Mouse (Mus musculus) hindbrain, embryonic 16.5 days (tissue): ENCODE results near the gene Gm28729. TPM values are rescaled to one million over a fixed set of nuclear protein-coding genes. Genes with fewer than 3 reads are reported as not detected.

Source experiments
- ATAC-seq: fragments of 200-750 bp; cut with Nextera tagmentation; 2 replicates; pipeline ENCODE4 v1.8.0; 2017; ENCODE audit warnings: moderate TSS enrichment, moderate library complexity
- H3K27ac ChIP-seq: fragments of 300-500 bp; sonication (generic); 2 replicates; pipeline ENCODE4 v1.5.1; 2014; ENCODE audit warnings: low read depth, mild to moderate bottlenecking, control low read depth, low read length, moderate library complexity
- H3K27me3 ChIP-seq: fragments of 300-500 bp; sonication (generic); replicated peaks from 2 replicates; pipeline ENCODE4 v1.6.1; 2014; ENCODE audit warnings: low read length; ENCODE audit not compliant: control insufficient read depth, insufficient read depth
- H3K36me3 ChIP-seq: fragments of 300-500 bp; sonication (generic); 2 replicates; pipeline ENCODE4 v1.6.1; 2014; ENCODE audit warnings: mild to moderate bottlenecking, low read length, moderate library complexity, mixed read lengths; ENCODE audit not compliant: control insufficient read depth, insufficient read depth
- H3K4me1 ChIP-seq: fragments of 300-500 bp; sonication (generic); 2 replicates; pipeline ENCODE4 v1.6.1; 2014; ENCODE audit warnings: low read depth, low read length; ENCODE audit not compliant: control insufficient read depth, insufficient read depth
- H3K4me2 ChIP-seq: fragments of 300-500 bp; sonication (generic); 2 replicates; pipeline ENCODE4 v1.6.1; 2014; ENCODE audit warnings: mild to moderate bottlenecking, low read length, control low read depth, moderate library complexity
- H3K4me3 ChIP-seq: fragments of 300-500 bp; sonication (generic); 2 replicates; pipeline ENCODE4 v1.5.1; 2014; ENCODE audit warnings: mild to moderate bottlenecking, low read length, control low read depth, moderate library complexity
- H3K9ac ChIP-seq: fragments of 300-500 bp; sonication (generic); 2 replicates; pipeline ENCODE4 v1.6.1; 2014; ENCODE audit warnings: low read depth, mild to moderate bottlenecking, control low read depth, low read length, moderate library complexity
- H3K9me3 ChIP-seq: fragments of 300-500 bp; sonication (generic); 2 replicates; pipeline ENCODE4 v1.6.1; 2014; ENCODE audit warnings: mild to moderate bottlenecking, low read length, moderate library complexity; ENCODE audit not compliant: control insufficient read depth
- WGBS: fragments of 180-500 bp; shearing (Covaris S2); extraction: QIAGEN DNeasy Blood & Tissue Kit; methylation state at CpG from one replicate; pipeline ENCODE4 v1.1.7; 2014; 5-methylcytosine and 5-hydroxymethylcytosine counted together
- polyA plus RNA-seq: library from polyadenylated mRNA; unstranded; fragments of >200 nt; fragmentation: Nextera tagmentation; extraction: Ambion mirVana; gene quantifications from 2 replicates; pipeline ENCODE4 v1.2.1, GENCODE M21; 2015

The Gm28729 gene
- polyA plus RNA-seq, 1 experiment from 2014 or later, result 0.33 TPM

DNA sequence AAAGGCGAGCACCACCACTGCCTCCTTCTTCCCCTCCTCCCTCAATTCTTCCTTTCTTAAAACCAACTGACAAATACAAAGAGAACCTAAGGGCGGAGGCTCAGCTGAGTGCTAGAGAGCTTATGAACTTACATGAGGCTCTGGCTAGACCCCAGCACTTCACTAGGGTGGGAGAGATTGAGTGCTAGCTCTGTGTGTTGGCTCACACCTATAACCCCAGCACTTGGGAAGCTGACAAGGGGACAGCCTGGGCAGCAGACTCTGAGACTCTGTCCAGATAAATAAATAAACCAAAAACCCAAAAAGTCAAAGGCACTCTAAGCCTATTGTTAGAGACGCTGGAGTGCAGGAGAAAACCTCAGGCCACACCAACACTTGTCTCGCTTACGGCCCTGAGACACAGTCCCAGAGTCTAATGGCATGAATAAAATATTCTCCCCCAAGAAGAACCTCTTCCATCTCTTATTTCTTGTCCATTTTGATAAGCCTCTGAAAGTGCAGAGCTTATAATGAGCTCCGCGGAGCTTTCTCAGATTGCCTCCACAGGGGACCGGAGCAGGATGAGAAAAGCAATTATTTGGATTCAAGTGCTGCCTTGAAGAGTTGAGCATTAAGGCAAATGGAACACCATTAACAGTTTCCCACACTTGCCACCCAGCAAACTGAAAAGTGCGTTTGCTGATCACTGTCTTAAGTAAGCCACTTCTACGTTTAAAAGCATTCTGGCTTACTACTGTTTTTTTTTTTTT is 64.8 kb downstream of the Gm28729 start:
- no peaks in the 10 kb centered on the region for H3K4me1 ChIP-seq
- no peaks in the 10 kb centered on the region for H3K36me3 ChIP-seq
- H3K27me3 ChIP-seq, result no peaks in the 10 kb centered on the region
- WGBS, result 71% methylated on average over 10 of the region's 10 CpGs
- H3K27ac ChIP-seq, result no peak overlapping the region
- H3K9me3 ChIP-seq, result peaks cover 2% of the 10 kb centered on the region; the same call in 1 of the 2 replicates
- H3K9ac ChIP-seq, result no peak overlapping the region
- H3K4me3 ChIP-seq, result no peak overlapping the region
- peak; percentile 56 for ATAC-seq
- no peak overlapping the region for H3K4me2 ChIP-seq

GRCm38 (mm10) chr9:96455618-96456017 is 69.4 kb downstream of the Gm28729 start:
- no peaks in the 10 kb centered on the region for H3K36me3 ChIP-seq
- H3K9me3 ChIP-seq, result no peaks in the 10 kb centered on the region
- H3K4me1 ChIP-seq, result no peaks in the 10 kb centered on the region
- H3K27me3 ChIP-seq, result no peaks in the 10 kb centered on the region
- no peak overlapping the region for H3K4me2 ChIP-seq
- no peak overlapping the region for H3K9ac ChIP-seq
- ATAC-seq, result no peak
- no peak overlapping the region for H3K27ac ChIP-seq
- 42% methylated on average over 8 of the region's 8 CpGs for WGBS
- H3K4me3 ChIP-seq, result no peak overlapping the region

DNA sequence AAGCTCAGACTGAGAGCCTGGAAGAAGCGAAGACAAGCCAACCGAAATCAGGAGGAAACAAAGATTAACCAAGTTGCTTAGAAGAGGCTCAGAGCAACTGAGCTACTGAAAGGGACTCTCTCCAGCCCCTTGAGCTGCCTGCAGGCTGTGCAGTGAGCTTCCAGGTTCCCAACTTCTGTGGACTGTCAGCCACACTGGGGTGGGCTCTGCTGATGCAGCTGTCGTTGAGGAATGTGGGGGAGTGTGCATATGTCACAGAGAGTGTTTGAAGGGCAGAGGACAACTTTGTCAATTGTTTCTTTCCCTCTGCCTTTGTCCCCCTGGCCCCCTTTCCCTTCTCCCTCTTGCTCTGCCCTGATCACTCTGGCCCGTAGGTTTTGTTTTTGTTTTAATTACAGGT is 72.1 kb downstream of the Gm28729 start:
- no peak overlapping the region for H3K9ac ChIP-seq
- H3K4me1 ChIP-seq, result no peaks in the 10 kb centered on the region
- H3K4me2 ChIP-seq, result no peak overlapping the region
- H3K27me3 ChIP-seq, result no peaks in the 10 kb centered on the region
- no peak overlapping the region for H3K4me3 ChIP-seq
- WGBS, result 77% methylated on average over 4 of the region's 4 CpGs
- H3K9me3 ChIP-seq, result no peaks in the 10 kb centered on the region
- H3K36me3 ChIP-seq, result no peaks in the 10 kb centered on the region
- ATAC-seq, result no peak
- no peak overlapping the region for H3K27ac ChIP-seq

GRCm38 (mm10) chr9:96450900-96451720 is 74.0 kb downstream of the Gm28729 start:
- 51% methylated on average over 12 of the region's 12 CpGs for WGBS
- H3K9ac ChIP-seq, result no peak overlapping the region
- H3K27ac ChIP-seq, result no peak overlapping the region
- no peaks in the 10 kb centered on the region for H3K36me3 ChIP-seq
- ATAC-seq, result no peak
- no peaks in the 10 kb centered on the region for H3K27me3 ChIP-seq
- H3K9me3 ChIP-seq, result no peaks in the 10 kb centered on the region
- H3K4me3 ChIP-seq, result no peak overlapping the region
- H3K4me1 ChIP-seq, result no peaks in the 10 kb centered on the region
- H3K4me2 ChIP-seq, result no peak overlapping the region

GRCm38 (mm10) chr9:96449514-96449913 is 75.5 kb downstream of the Gm28729 start:
- Histone ChIP-seq H3K27me3 (no peaks in the 10 kb centered on the region), H3K4me3 (no peak overlapping the region), H3K4me2 (no peak overlapping the region), H3K9me3 (no peaks in the 10 kb centered on the region), H3K36me3 (no peaks in the 10 kb centered on the region), H3K27ac (no peak overlapping the region), H3K9ac (no peak overlapping the region), H3K4me1 (no peaks in the 10 kb centered on the region)
- no peak for ATAC-seq
- WGBS, result 81% methylated on average over 9 of the region's 9 CpGs

- Histone ChIP-seq H3K4me1 (no peaks in the 10 kb centered on the region), H3K4me2 (no peak overlapping the region), H3K4me3 (no peak overlapping the region), H3K27ac (no peak overlapping the region), H3K9ac (no peak overlapping the region), H3K27me3 (no peaks in the 10 kb centered on the region), H3K36me3 (no peaks in the 10 kb centered on the region), H3K9me3 (no peaks in the 10 kb centered on the region)
- no peak for ATAC-seq
- WGBS, result 75% methylated on average over 4 of the region's 4 CpGs
These were observed 79.7 kb downstream of the Gm28729 start for GRCm38 (mm10) chr9:96445351-96445750.

- no peaks in the 10 kb centered on the region for H3K9me3 ChIP-seq
- H3K4me3 ChIP-seq, result no peak overlapping the region
- no peaks in the 10 kb centered on the region for H3K36me3 ChIP-seq
- WGBS, result 25% methylated on average over 10 of the region's 10 CpGs
- no peak overlapping the region for H3K9ac ChIP-seq
- no peak overlapping the region for H3K27ac ChIP-seq
- no peak for ATAC-seq
- H3K27me3 ChIP-seq, result no peaks in the 10 kb centered on the region
- H3K4me1 ChIP-seq, result peaks cover 13% of the 10 kb centered on the region
- H3K4me2 ChIP-seq, result no peak overlapping the region
These were observed 83.0 kb downstream of the Gm28729 start for GRCm38 (mm10) chr9:96442081-96442480.

DNA sequence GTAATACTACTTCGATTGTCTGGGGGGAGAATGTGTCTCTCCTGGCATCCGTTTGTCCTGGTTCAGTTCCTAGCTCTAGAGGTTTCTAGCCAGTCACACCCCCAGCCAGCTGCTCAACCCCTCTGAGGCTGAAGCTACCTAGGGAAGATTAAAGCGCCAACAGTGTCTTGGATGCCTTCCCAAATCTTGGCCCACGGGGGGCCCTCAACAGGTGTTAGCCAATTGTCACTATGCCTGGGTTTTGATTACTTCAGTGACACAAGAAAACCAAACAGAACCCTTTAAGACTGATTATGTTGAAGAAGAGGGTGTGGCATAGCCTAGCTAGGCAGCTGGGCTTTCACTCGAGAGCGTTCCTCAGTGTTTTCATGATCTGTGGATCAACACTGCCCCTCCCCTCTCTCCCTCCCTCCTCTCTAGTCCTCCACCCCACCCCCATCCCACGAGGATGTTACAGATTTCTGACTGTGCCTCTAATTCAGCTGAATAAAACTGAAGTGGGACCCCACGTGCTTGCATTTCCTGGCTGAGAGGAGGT is 86.7 kb downstream of the Gm28729 start:
- WGBS, result 4% methylated on average over 8 of the region's 8 CpGs
- no peaks in the 10 kb centered on the region for H3K36me3 ChIP-seq
- H3K4me2 ChIP-seq, result peak overlapping the region; percentile 69
- peak; percentile 56 for ATAC-seq
- no peaks in the 10 kb centered on the region for H3K27me3 ChIP-seq
- no peaks in the 10 kb centered on the region for H3K9me3 ChIP-seq
- H3K27ac ChIP-seq, result peak overlapping the region; percentile 73
- peaks cover 19% of the 10 kb centered on the region for H3K4me1 ChIP-seq
- H3K9ac ChIP-seq, result peak overlapping the region; percentile 68
- peak overlapping the region; percentile 46 for H3K4me3 ChIP-seq

GRCm38 (mm10) chr9:96437805-96438333 is 87.2 kb downstream of the Gm28729 start:
- Histone ChIP-seq H3K9ac (peak overlapping the region; percentile 68), H3K4me2 (peak overlapping the region; percentile 69), H3K9me3 (no peaks in the 10 kb centered on the region), H3K4me3 (peak overlapping the region; percentile 46), H3K4me1 (peaks cover 19% of the 10 kb centered on the region), H3K36me3 (no peaks in the 10 kb centered on the region), H3K27me3 (no peaks in the 10 kb centered on the region), H3K27ac (peak overlapping the region; percentile 73)
- WGBS, result 0% methylated on average over 25 of the region's 25 CpGs
- ATAC-seq, result peak; percentile 77
